Mouse (Mus musculus) ovary, postnatal 10 days (tissue): ENCODE data around the gene Klf7.

Source experiments
- DNase-seq: peaks from one replicate; pipeline ENCODE4 v3.0.0; 2022; ENCODE audit warnings: low spot score

Klf7 gene

GRCm38 (mm10) chr1:64104665-64105064 is 17.4 kb downstream of the Klf7 start:
- DNase-seq = no peak

- no peak for DNase-seq
Observed at GRCm38 (mm10) chr1:64101331-64101730, 20.8 kb downstream of the Klf7 start.

GRCm38 (mm10) chr1:64098800-64099199 is 23.3 kb downstream of the Klf7 start:
- DNase-seq = no peak

- no peak for DNase-seq
Observed at GRCm38 (mm10) chr1:64097640-64098287, 24.3 kb downstream of the Klf7 start.

GRCm38 (mm10) chr1:64093018-64093417 is 29.1 kb downstream of the Klf7 start:
- no peak for DNase-seq

- no peak for DNase-seq
Observed at GRCm38 (mm10) chr1:64091591-64091990, 30.5 kb downstream of the Klf7 start.

- no peak for DNase-seq
Observed at GRCm38 (mm10) chr1:64090566-64090965, 31.5 kb downstream of the Klf7 start.

- DNase-seq = no peak
Observed at GRCm38 (mm10) chr1:64089691-64090090, 32.4 kb downstream of the Klf7 start.

- DNase-seq = no peak
Observed at GRCm38 (mm10) chr1:64088604-64089320, 33.3 kb downstream of the Klf7 start.

- DNase-seq = no peak
Observed at GRCm38 (mm10) chr1:64087657-64088603, 34.2 kb downstream of the Klf7 start.

GRCm38 (mm10) chr1:64085875-64086274 is 36.2 kb downstream of the Klf7 start:
- DNase-seq = no peak

GRCm38 (mm10) chr1:64085361-64085760 is 36.7 kb downstream of the Klf7 start:
- no peak for DNase-seq

GRCm38 (mm10) chr1:64084706-64085105 is 37.4 kb downstream of the Klf7 start:
- no peak for DNase-seq

- no peak for DNase-seq
Observed at GRCm38 (mm10) chr1:64081791-64082190, 40.3 kb downstream of the Klf7 start.

- no peak for DNase-seq
Observed at GRCm38 (mm10) chr1:64081217-64081616, 40.9 kb downstream of the Klf7 start.

GRCm38 (mm10) chr1:64080263-64080662 is 41.8 kb downstream of the Klf7 start:
- no peak for DNase-seq

- DNase-seq = no peak
Observed at GRCm38 (mm10) chr1:64078747-64079211, 43.3 kb downstream of the Klf7 start.

GRCm38 (mm10) chr1:64078011-64078746 is 43.9 kb downstream of the Klf7 start:
- DNase-seq = no peak

GRCm38 (mm10) chr1:64074051-64074450 is 48.0 kb downstream of the Klf7 start:
- no peak for DNase-seq

- no peak for DNase-seq
Observed at GRCm38 (mm10) chr1:64070947-64071346, 51.1 kb downstream of the Klf7 start.

- no peak for DNase-seq
Observed at GRCm38 (mm10) chr1:64066320-64067254, 55.5 kb downstream of the Klf7 start.
